Mouse (Mus musculus): ENCODE results near the gene Hsd3b7. TPM values are rescaled to one million over a fixed set of nuclear protein-coding genes. Genes with fewer than 3 reads are reported as not detected.

The Hsd3b7 gene
- polyA plus RNA-seq, 1 experiment = 39.6 TPM

DNA sequence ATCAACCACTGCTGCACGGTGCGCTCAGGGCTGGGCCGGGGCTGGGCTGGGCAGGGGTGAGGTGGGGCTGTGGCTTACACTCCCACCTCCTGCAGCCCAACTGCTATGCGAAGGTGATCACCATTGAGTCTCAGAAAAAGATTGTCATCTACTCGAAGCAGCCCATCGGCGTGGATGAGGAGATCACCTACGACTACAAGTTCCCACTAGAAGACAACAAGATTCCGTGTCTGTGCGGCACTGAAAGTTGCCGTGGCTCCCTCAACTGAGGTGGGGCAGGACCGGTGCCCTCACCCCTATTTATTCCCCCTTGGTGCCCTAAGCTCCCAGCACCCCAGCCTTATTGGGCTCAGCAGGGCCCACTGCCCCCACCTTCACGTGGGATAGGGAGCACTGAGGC is 1.2 kb upstream of the Hsd3b7 start:
- no peak overlapping the region for H3K4me3 ChIP-seq (ENCODE audit: insufficient read depth, low read depth, low read length)
- peaks cover 8% of the 10 kb centered on the region; the same call in 1 of the 2 replicates for H3K4me1 ChIP-seq (ENCODE audit: control insufficient read depth, insufficient read depth, insufficient read length, low read length)
- H3K27ac ChIP-seq (replicated peaks; ENCODE audit: low read depth, low read length) = no peak overlapping the region

DNA sequence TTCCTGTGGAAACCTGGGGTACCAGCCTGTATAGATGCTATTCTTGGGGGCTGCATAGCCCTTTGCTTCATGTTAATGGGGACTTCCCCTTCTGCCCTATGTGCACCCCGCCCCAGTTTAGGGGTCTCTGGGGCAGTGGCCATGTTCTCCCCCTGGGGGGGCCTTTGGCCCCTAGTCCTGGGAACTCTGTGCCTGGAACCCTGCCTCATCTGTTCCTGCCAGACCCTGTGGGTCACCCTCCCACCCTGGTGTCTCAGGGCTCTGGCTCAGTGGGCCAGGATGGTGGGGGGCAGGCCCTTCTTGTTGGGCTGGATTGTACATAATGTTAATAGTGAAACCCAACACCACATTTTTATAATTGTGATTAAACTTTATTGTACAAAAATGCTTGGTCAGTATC is 666 bp upstream of the Hsd3b7 start:
- H3K4me3 ChIP-seq (ENCODE audit: insufficient read depth, low read depth, low read length) = no peak overlapping the region
- no peak overlapping the region for H3K27ac ChIP-seq (replicated peaks; ENCODE audit: low read depth, low read length)
- peaks cover 8% of the 10 kb centered on the region; the same call in 1 of the 2 replicates for H3K4me1 ChIP-seq (ENCODE audit: control insufficient read depth, insufficient read depth, insufficient read length, low read length)

DNA sequence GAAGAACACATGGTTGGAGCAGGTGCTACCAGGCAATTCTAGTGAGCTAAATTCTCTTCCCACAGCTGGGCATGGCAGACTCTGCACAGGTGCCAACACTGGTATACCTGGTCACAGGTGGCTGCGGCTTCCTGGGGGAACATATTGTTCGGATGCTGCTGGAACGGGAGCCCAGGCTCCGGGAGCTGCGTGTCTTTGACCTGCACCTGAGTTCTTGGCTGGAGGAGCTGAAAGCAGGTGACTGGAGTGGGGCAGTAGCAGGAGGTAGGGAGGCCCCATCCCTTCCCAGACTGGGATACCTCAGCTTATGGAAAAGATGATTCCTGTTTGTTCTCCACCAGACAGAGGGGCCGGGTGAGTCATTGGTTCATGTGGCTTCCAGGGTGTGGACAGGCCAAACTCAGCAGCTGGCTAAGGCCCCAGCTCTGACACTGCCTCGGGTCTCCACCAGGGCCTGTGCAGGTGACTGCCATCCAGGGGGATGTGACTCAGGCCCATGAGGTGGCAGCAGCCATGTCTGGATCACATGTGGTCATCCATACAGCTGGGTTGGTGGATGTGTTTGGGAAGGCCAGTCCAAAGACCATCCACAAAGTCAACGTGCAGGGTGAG is 712 bp downstream of the Hsd3b7 start:
- Histone ChIP-seq H3K27ac (replicated peaks; ENCODE audit: low read depth, low read length) (peak overlapping the region; percentile 68), H3K4me1 (ENCODE audit: control insufficient read depth, insufficient read depth, insufficient read length, low read length) (peaks cover 8% of the 10 kb centered on the region; the same call in 1 of the 2 replicates), H3K4me3 (ENCODE audit: insufficient read depth, low read depth, low read length) (peak overlapping the region; percentile 54)

DNA sequence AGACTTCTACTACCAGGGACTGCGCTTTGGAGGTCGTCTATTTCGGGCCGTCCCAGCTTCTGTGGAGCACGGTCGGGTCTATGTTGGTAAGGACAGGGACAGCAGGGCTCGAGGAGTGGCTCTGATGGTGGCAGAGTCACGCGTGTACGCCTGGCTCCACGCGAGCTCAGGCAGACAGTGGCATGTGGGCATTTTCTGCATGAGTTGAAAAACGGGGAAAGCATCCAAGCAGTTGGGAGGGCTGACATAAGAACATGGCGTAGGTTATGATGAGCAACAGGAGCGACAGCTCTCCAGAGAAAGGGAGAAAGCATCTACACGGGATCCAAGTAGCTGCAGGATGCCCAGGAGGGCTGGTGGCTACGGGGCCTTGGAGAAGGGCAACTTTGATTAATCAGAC is 1.9 kb downstream of the Hsd3b7 start:
- H3K27ac ChIP-seq (replicated peaks; ENCODE audit: low read depth, low read length) = no peak overlapping the region
- H3K4me3 ChIP-seq (ENCODE audit: insufficient read depth, low read depth, low read length) = no peak overlapping the region
- H3K4me1 ChIP-seq (ENCODE audit: control insufficient read depth, insufficient read depth, insufficient read length, low read length) = peaks cover 8% of the 10 kb centered on the region; the same call in 1 of the 2 replicates

DNA sequence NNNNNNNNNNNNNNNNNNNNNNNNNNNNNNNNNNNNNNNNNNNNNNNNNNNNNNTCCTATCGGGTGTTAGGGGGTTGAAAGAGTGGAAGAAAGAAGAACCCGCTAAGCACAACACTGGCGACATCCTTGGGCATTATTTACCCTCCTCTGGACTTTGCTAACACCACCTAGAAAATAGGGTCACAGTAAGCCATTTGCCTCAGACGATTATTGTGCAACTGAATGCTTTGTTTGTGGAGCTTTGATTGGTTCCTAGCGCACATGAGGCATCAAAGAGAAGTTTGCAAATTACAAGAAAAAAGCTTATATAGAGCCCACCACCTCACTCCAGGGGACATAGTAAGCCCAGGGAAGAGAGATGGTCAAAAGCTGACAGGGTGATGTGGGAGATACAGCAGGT is 8.4 kb downstream of the Hsd3b7 start:
- no peak overlapping the region for H3K27ac ChIP-seq (replicated peaks; ENCODE audit: low read depth, low read length)
- H3K4me1 ChIP-seq (ENCODE audit: control insufficient read depth, insufficient read depth, insufficient read length, low read length) = peaks cover under 1% of the 10 kb centered on the region; the same call in 1 of the 2 replicates
- no peak overlapping the region for H3K4me3 ChIP-seq (ENCODE audit: insufficient read depth, low read depth, low read length)

DNA sequence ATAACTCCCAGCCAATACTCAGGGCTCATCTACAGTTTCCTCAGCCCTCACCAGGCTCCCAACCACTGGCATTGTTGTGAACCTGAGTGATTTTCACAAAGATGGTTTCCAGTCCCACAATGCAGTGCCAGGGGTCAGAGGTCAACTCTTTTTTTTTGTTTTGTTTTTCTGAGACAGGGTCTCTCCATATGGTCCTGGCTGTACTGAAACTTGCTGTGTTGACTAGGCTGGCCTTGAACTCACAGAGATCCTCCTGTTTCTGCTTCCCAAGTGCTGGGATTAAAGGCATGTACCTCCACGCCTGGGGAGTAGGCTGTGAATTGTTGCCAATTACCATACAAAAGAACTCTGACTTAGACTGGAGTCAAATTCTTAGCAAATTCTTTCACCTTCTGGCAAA is 9.4 kb downstream of the Hsd3b7 start:
- H3K4me1 ChIP-seq (ENCODE audit: control insufficient read depth, insufficient read depth, insufficient read length, low read length) = peaks cover 9% of the 10 kb centered on the region
- no peak overlapping the region for H3K4me3 ChIP-seq (ENCODE audit: insufficient read depth, low read depth, low read length)
- no peak overlapping the region for H3K27ac ChIP-seq (replicated peaks; ENCODE audit: low read depth, low read length)

DNA sequence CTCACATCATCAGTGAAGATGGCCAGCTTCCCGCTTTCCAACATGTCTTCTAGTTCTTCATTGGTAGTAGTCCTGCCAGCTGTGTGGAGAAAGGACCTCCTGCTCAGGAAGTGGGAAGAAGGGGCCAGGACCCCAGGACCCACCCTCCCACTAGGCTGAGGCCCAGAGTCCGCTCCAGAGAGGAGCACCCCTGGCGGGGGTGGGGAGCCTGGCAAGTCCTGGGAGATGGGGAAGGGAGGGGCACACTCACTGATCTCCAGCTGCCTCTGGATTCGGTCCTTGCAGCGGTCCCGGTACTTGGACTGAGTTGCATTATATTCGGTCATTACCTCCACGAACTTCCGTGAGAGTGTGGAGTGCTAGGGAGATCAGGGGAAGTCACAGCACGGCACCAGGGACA is 10.2 kb downstream of the Hsd3b7 start:
- Histone ChIP-seq H3K4me1 (ENCODE audit: control insufficient read depth, insufficient read depth, insufficient read length, low read length) (peaks cover 17% of the 10 kb centered on the region), H3K4me3 (ENCODE audit: insufficient read depth, low read depth, low read length) (no peak overlapping the region), H3K27ac (replicated peaks; ENCODE audit: low read depth, low read length) (no peak overlapping the region)

DNA sequence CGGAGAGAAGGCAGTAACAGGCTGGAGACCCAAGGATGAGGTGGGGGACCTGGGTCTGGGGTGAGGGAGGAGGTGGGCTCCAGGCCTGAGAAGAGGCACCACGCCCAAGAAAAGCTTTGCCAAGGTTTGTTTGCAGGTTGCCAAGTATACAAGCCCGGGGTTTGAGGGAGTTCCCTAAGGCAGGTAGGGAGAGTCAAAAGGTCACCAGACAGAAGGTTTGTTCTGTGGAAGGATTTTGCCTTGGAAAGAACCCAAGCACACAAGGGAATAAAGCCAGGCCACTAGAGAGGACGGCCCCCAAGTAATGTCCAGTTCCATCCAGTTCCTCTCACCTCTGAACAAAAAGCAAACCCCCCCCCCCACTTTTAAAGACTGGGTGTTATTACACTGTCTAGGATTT is 10.8 kb downstream of the Hsd3b7 start:
- H3K4me3 ChIP-seq (ENCODE audit: insufficient read depth, low read depth, low read length) = no peak overlapping the region
- no peak overlapping the region for H3K27ac ChIP-seq (replicated peaks; ENCODE audit: low read depth, low read length)
- peaks cover 21% of the 10 kb centered on the region for H3K4me1 ChIP-seq (ENCODE audit: control insufficient read depth, insufficient read depth, insufficient read length, low read length)

DNA sequence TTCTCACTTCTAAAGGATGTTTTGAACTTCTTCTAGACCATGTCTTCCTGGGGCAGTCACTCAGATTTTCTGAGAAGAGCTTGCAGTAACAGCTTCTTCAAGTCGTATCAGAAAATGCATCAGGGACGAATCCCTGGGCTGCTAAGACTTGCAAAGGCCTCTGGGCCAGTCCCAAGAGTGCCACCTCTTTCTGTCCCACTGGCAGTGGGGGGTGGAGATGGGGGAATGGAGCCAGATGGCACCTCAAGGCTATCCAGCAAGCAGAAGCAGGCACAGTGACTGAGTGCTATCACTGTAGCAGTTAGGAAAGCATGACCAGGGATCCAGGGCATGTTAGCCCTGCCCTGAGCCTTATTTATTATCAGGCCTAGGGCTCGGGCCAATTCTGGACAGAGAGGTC is 11.9 kb downstream of the Hsd3b7 start:
- Histone ChIP-seq H3K4me1 (ENCODE audit: control insufficient read depth, insufficient read depth, insufficient read length, low read length) (peaks cover 21% of the 10 kb centered on the region), H3K4me3 (ENCODE audit: insufficient read depth, low read depth, low read length) (no peak overlapping the region), H3K27ac (replicated peaks; ENCODE audit: low read depth, low read length) (peak overlapping the region; percentile 81; the same call in 1 of the 2 replicates)

DNA sequence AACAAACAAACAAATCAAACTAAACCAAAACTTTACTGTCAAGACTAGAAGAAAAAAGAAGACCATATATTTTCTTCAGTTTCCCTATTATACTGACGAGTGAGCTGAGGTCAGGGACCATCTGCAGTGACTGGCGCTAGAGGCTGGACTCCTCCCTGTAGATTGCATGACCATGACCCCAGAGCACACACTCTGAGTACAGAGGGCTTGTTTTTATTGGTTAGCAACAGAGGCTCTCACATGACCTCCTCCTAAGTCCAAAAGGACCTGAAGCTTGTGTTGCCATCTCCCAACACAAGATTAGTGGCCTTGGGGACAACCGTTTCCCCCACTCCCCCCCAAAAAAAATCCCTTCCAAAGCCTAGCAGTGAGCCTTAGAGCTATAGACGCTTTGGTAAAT is 13.4 kb downstream of the Hsd3b7 start:
- Histone ChIP-seq H3K4me3 (ENCODE audit: insufficient read depth, low read depth, low read length) (peak overlapping the region; percentile 26), H3K27ac (replicated peaks; ENCODE audit: low read depth, low read length) (peak overlapping the region; percentile 93)

DNA sequence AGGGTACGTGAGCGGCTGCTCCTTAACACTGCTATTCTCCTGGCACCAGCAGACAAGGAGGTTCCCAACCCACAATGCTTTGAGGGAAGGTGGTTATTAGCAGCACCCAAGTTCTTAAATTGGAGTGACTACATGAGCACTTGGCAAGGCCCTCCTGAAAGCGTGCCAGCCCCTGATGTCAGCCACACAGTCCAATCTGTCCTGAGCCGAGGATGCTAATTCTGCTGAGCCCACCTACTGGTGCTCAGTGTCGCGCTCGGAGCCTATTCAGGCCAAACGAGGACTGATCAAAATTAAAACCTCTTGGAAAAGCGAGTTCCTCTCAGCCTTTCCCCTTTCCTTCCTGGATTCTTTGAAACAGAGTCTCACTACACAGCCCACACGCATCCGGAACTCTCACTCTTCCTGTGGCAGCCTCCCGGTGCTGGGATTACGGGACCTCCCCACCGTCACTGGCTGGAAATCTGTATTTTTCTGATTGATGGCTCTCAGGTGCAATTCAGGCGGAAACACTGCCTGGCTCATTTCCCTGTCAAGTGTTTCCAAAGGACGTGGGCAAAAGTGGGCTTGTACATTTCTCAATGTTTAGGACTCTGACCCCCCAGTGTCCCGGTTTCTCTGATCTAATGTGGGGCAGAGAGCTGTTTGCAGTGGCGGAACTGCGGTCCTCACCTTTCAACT is 14.0 kb downstream of the Hsd3b7 start:
- H3K4me3 ChIP-seq (ENCODE audit: insufficient read depth, low read depth, low read length) = peak overlapping the region; percentile 26
- peak overlapping the region; percentile 93 for H3K27ac ChIP-seq (replicated peaks; ENCODE audit: low read depth, low read length)
- H3K4me1 ChIP-seq (ENCODE audit: control insufficient read depth, insufficient read depth, insufficient read length, low read length) = peaks cover 25% of the 10 kb centered on the region

More for the DNA sequence above, 13.4 kb downstream of the Hsd3b7 start:
- H3K4me1 ChIP-seq (ENCODE audit: control insufficient read depth, insufficient read depth, insufficient read length, low read length) = peaks cover 21% of the 10 kb centered on the region

DNA sequence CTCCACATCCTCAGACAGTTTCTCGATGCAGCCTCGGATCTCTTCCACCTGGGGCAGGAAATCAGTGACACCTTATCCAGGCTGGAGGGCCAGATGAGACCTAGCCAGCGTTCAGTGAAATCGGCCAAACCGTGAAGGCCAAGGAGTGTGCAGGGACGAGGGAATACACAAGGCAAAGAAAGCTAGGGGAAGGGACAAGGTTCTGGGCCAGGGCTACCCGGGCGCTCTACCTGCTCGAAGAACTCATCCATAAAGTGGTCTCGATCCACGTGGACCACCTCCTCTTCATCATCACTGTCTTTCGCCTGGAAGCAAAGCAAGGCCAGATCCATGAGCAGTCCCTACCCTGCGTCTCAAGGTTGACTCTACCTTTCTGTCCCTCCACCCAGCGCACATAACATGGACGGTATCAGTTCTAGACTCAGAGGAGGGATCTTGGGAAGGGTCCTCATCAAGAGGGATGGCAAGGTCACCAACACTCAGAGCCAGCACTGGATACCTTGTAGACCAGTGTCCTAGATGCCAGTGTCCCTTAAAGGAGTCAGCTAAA is 14.8 kb downstream of the Hsd3b7 start:
- Histone ChIP-seq H3K4me3 (ENCODE audit: insufficient read depth, low read depth, low read length) (no peak overlapping the region), H3K27ac (replicated peaks; ENCODE audit: low read depth, low read length) (peak overlapping the region; percentile 93), H3K4me1 (ENCODE audit: control insufficient read depth, insufficient read depth, insufficient read length, low read length) (peaks cover 29% of the 10 kb centered on the region)

DNA sequence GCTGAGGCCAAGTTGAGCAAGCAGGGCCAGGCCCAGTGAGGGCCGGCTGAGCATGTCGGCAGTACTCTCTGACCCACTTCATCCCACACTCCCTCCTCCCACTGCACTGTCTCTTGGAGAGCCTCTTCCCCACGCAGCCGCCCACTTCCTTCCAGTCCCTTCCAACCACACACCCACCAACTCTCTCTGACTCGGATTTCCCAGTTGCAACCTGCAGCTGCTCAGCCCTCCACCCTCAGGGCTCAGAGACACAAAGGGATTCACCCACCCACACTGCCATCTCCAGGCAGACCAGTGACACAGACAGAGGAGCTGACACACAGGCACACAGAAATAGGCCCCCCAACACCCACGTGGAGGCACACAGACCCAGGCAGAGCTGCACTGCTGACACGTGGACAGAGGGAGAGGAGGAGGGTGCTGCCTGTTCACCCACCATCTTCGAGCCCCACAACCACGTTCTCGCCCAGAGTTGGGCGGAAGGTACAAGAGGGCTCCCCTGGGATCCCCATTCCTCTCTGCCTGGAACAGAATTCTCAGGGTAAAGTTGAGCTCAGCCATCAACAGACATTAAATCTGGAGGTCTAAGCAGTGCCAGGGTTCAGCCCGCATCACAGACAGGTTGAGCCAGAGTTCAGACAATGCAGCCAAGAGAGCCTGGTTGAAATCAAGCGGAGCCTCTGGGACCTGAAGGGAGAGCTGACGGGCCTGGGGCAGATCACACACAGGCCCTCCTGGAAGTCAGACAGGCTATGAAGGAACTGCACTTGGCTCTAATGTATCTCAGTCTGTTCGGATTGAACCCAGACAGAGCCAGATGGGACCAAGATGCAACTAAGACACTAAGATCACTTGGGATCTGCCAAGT is 15.8 kb downstream of the Hsd3b7 start:
- no peak overlapping the region for H3K4me3 ChIP-seq (ENCODE audit: insufficient read depth, low read depth, low read length)
- peaks cover 29% of the 10 kb centered on the region for H3K4me1 ChIP-seq (ENCODE audit: control insufficient read depth, insufficient read depth, insufficient read length, low read length)
- H3K27ac ChIP-seq (replicated peaks; ENCODE audit: low read depth, low read length) = peak overlapping the region; percentile 93

DNA sequence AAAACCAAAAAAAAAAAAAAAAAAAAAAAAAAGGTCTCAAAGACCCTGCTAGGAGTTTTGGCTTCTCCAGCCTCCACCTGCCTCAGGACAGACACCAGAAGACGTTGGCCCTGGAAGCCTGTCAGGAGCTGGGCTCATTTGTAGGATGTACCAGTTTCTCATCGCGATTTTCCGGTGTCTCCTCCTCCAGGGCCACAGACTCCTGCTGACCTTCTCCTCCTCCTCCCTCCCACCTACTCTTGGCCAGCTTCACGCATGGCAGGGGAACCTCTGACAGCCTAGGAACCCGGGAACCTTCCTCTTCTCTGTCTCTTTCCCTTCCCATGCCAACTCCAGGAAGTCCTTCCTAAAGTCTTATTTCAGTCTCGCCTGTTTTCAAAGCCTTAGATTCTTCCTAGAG is 16.6 kb downstream of the Hsd3b7 start:
- H3K4me3 ChIP-seq (ENCODE audit: insufficient read depth, low read depth, low read length) = no peak overlapping the region
- peak overlapping the region; percentile 62 for H3K27ac ChIP-seq (replicated peaks; ENCODE audit: low read depth, low read length)
- peaks cover 29% of the 10 kb centered on the region for H3K4me1 ChIP-seq (ENCODE audit: control insufficient read depth, insufficient read depth, insufficient read length, low read length)

DNA sequence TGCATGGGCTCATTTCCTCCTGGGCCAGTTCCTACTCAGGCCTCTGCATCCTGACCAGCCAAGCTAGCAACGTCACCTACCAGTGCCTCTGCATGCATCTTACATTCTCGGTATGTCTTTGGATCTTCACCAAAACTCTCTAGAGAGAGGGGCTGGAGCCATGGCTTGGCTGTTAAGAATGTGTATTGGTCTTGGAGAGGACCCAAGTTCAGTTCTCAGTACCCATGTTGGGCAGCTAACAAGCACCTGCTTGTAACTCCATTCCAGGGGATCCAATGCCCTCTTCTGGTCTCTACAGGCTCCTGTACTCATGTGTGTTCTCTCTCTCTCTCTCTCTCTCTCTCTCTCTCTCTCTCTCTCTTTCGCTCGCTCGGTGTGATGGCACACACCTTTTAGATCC is 17.4 kb downstream of the Hsd3b7 start:
- Histone ChIP-seq H3K27ac (replicated peaks; ENCODE audit: low read depth, low read length) (no peak overlapping the region), H3K4me3 (ENCODE audit: insufficient read depth, low read depth, low read length) (no peak overlapping the region), H3K4me1 (ENCODE audit: control insufficient read depth, insufficient read depth, insufficient read length, low read length) (peaks cover 29% of the 10 kb centered on the region)

Data from brown adipose tissue, adult 24 weeks (tissue).